Mouse (Mus musculus) layer of hippocampus, adult 2 months (tissue): ENCODE measurements around the gene Bcas3. TPM values are rescaled to one million over a fixed set of nuclear protein-coding genes. Genes with fewer than 3 reads are reported as not detected.

Source experiments
- DNase-seq, 2 experiments: peaks; one replicate each; pipeline ENCODE4 v3.0.0; 2022; ENCODE audit warnings: low spot score in 2 of 2
- H3K27ac ChIP-seq: fragments of 200-600 bp; 2 replicates; pipeline ENCODE4 v1.8.1; 2022
- H3K4me3 ChIP-seq: fragments of 200-600 bp; 2 replicates; pipeline ENCODE4 v1.8.1; 2022; ENCODE audit warnings: mild to moderate bottlenecking
- CTCF ChIP-seq: fragments of 200-600 bp; conservative IDR thresholded peaks from 2 replicates; pipeline ENCODE4 v1.8.1; 2022; ENCODE audit warnings: antibody characterized with exemption, mild to moderate bottlenecking, moderate library complexity
- total RNA-seq, 2 experiments: library from RNA; stranded (reverse); gene quantifications; 2 replicates each; pipeline ENCODE4 v1.2.3; 2021

Bcas3 gene
- total RNA-seq, 2 experiments from 2014 or later = 67.6 to 75.1 TPM

- H3K27ac ChIP-seq = no peak overlapping the region
- no peak overlapping the region for H3K4me3 ChIP-seq
- no peak for TF ChIP-seq CTCF
- DNase-seq = no peak
These were observed 335.5 kb downstream of the Bcas3 start for GRCm38 (mm10) chr11:85688440-85688838.

GRCm38 (mm10) chr11:85689226-85689625 lies 336.3 kb downstream of the Bcas3 start:
- Histone ChIP-seq H3K27ac (no peak overlapping the region), H3K4me3 (no peak overlapping the region)
- DNase-seq = no peak
- no peak for TF ChIP-seq CTCF

- DNase-seq = no peak
- no peak for TF ChIP-seq CTCF
- Histone ChIP-seq H3K4me3 (no peak overlapping the region), H3K27ac (no peak overlapping the region)
These were observed 338.3 kb downstream of the Bcas3 start for GRCm38 (mm10) chr11:85691285-85691684.

GRCm38 (mm10) chr11:85695614-85696263 lies 342.8 kb downstream of the Bcas3 start:
- no peak for TF ChIP-seq CTCF
- H3K4me3 ChIP-seq = no peak overlapping the region
- no peak overlapping the region for H3K27ac ChIP-seq
- no peak for DNase-seq

GRCm38 (mm10) chr11:85696491-85697398 lies 343.8 kb downstream of the Bcas3 start:
- no peak for DNase-seq
- Histone ChIP-seq H3K27ac (no peak overlapping the region), H3K4me3 (no peak overlapping the region)
- TF ChIP-seq CTCF = no peak

- TF ChIP-seq CTCF = no peak
- DNase-seq = no peak
- Histone ChIP-seq H3K4me3 (no peak overlapping the region), H3K27ac (no peak overlapping the region)
These were observed 344.5 kb downstream of the Bcas3 start for GRCm38 (mm10) chr11:85697468-85697867.

- Histone ChIP-seq H3K27ac (no peak overlapping the region), H3K4me3 (no peak overlapping the region)
- no peak for TF ChIP-seq CTCF
- no peak for DNase-seq
These were observed 345.3 kb downstream of the Bcas3 start for GRCm38 (mm10) chr11:85698242-85698641.

GRCm38 (mm10) chr11:85704062-85704748 lies 351.2 kb downstream of the Bcas3 start:
- DNase-seq = no peak
- Histone ChIP-seq H3K27ac (no peak overlapping the region), H3K4me3 (no peak overlapping the region)
- no peak for TF ChIP-seq CTCF

- Histone ChIP-seq H3K4me3 (no peak overlapping the region), H3K27ac (no peak overlapping the region)
- DNase-seq = no peak
- TF ChIP-seq CTCF = peak; percentile 65
These were observed 353.7 kb downstream of the Bcas3 start for GRCm38 (mm10) chr11:85706630-85707029.

GRCm38 (mm10) chr11:85707496-85707895 lies 354.5 kb downstream of the Bcas3 start:
- Histone ChIP-seq H3K27ac (no peak overlapping the region), H3K4me3 (no peak overlapping the region)
- TF ChIP-seq CTCF = no peak
- DNase-seq = no peak

GRCm38 (mm10) chr11:85709147-85709546 lies 356.2 kb downstream of the Bcas3 start:
- Histone ChIP-seq H3K27ac (no peak overlapping the region), H3K4me3 (no peak overlapping the region)
- no peak for TF ChIP-seq CTCF
- DNase-seq = no peak

GRCm38 (mm10) chr11:85710155-85710554 lies 357.2 kb downstream of the Bcas3 start:
- Histone ChIP-seq H3K27ac (no peak overlapping the region), H3K4me3 (no peak overlapping the region)
- no peak for TF ChIP-seq CTCF
- no peak for DNase-seq
